Mouse (Mus musculus) kidney, adult 2 months (tissue): ENCODE data around the gene Ccn2.

Experiments used
- CTCF ChIP-seq: fragments of 200-500 bp; conservative IDR thresholded peaks from 2 replicates; pipeline ENCODE4 v1.5.1; 2011; ENCODE audit warnings: low read depth, mild to moderate bottlenecking, control low read depth, low read length, moderate library complexity, mixed read lengths; ENCODE audit not compliant: insufficient read depth, insufficient read length
- POLR2A ChIP-seq: fragments of 200-500 bp; IDR thresholded peaks from one replicate; pipeline ENCODE4 v1.6.1; 2011; ENCODE audit warnings: low read depth, low read length, control low read depth

- no peak for TF ChIP-seq POLR2A
- TF ChIP-seq CTCF = no peak
Measured at GRCm38 (mm10) chr10:24640186-24640875, 45.1 kb downstream of the Ccn2 start.
